Mouse (Mus musculus) midbrain, embryonic 16.5 days (tissue): ENCODE results near the gene Ddx55. TPM values are rescaled to one million over a fixed set of nuclear protein-coding genes. Genes with fewer than 3 reads are reported as not detected.

Experiments
- ATAC-seq: fragments of 200-750 bp; cut with Nextera tagmentation; 2 replicates; pipeline ENCODE4 v1.8.0; 2017; ENCODE audit warnings: moderate TSS enrichment
- H3K27ac ChIP-seq: fragments of 300-500 bp; sonication (generic); 2 replicates; pipeline ENCODE4 v1.5.1; 2014; ENCODE audit warnings: mild to moderate bottlenecking, low read length, mixed read lengths
- H3K27me3 ChIP-seq: fragments of 300-500 bp; sonication (generic); 2 replicates; pipeline ENCODE4 v1.6.1; 2014; ENCODE audit warnings: low read depth, low read length, mixed read lengths; ENCODE audit not compliant: control insufficient read depth, insufficient read depth
- H3K36me3 ChIP-seq: fragments of 300-500 bp; sonication (generic); 2 replicates; pipeline ENCODE4 v1.6.1; 2014; ENCODE audit warnings: mild to moderate bottlenecking, low read length, moderate library complexity, mixed read lengths; ENCODE audit not compliant: control insufficient read depth, insufficient read depth
- H3K4me1 ChIP-seq: fragments of 300-500 bp; sonication (generic); 2 replicates; pipeline ENCODE4 v1.6.1; 2014; ENCODE audit warnings: mild to moderate bottlenecking, low read length, mixed read lengths; ENCODE audit not compliant: control insufficient read depth, insufficient read depth
- H3K4me2 ChIP-seq: fragments of 300-500 bp; sonication (generic); 2 replicates; pipeline ENCODE4 v1.6.1; 2014; ENCODE audit warnings: mild to moderate bottlenecking, low read length, mixed read lengths
- H3K4me3 ChIP-seq: fragments of 300-500 bp; sonication (generic); 2 replicates; pipeline ENCODE4 v1.5.1; 2014; ENCODE audit warnings: low read depth, mild to moderate bottlenecking, low read length, moderate library complexity, mixed read lengths
- H3K9ac ChIP-seq: fragments of 300-500 bp; sonication (generic); 2 replicates; pipeline ENCODE4 v1.6.1; 2014; ENCODE audit warnings: low read depth, low read length, mixed read lengths
- H3K9me3 ChIP-seq: fragments of 300-500 bp; sonication (generic); replicated peaks from 2 replicates; pipeline ENCODE4 v1.6.1; 2014; ENCODE audit warnings: mild to moderate bottlenecking, low read length, mixed read lengths; ENCODE audit not compliant: control insufficient read depth, poor library complexity, severe bottlenecking
- WGBS: fragments of 180-500 bp; shearing (Covaris S2); extraction: QIAGEN DNeasy Blood & Tissue Kit; methylation state at CpG from one replicate; pipeline ENCODE4 v1.1.7; 2014; 5-methylcytosine and 5-hydroxymethylcytosine counted together
- polyA plus RNA-seq: library from polyadenylated mRNA; unstranded; fragments of >200 nt; fragmentation: Nextera tagmentation; extraction: Ambion mirVana; gene quantifications from 2 replicates; pipeline ENCODE4 v1.2.1, GENCODE M21; 2015

The Ddx55 gene
- polyA plus RNA-seq, 1 experiment from 2014 or later, result 25.7 TPM

DNA sequence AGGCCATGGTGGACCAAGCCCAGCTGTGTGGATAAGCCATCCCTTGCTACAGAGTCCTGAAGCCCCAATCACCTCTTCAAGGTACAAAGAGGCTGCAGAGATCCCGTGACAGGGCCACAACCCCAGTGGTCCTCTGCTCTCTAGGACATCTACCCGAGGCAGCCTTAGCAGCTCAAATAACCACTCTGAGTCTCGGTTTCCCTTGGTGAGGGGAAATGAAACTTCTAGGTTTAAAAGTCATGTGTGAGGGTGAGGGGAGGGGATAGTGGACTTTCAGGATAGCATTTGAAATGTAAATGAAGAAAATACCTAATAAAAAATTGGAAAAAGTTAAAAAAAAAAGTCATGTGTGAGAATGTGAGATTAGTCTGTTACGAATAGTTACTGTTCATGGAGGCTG lies 31.1 kb upstream of the Ddx55 start:
- no peak for ATAC-seq
- H3K27me3 ChIP-seq, result no peaks in the 10 kb centered on the region
- WGBS, result 93% methylated on average over 4 of the region's 4 CpGs

DNA sequence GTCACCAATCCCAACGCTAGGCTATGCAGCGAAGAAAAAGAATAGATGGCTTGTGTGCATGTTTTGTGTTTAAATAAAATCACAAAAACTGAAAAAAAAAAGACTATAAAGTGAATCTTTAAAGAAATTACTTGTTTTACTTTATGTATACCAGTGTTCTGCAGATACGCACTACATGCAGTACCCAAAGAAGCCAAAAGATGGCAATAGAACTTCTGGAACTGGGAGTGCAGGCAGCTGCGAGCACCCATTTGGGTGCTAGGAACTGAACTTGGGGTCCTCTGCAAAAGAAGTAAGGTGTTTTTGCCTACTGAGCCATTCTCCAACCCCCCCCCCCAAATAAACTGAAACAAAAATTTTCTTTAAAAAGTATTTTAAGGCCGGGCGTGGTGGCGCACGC lies 29.6 kb upstream of the Ddx55 start:
- 94% methylated on average over 8 of the region's 8 CpGs for WGBS
- H3K9ac ChIP-seq, result no peak overlapping the region
- H3K9me3 ChIP-seq, result no peaks in the 10 kb centered on the region

More for the DNA sequence above, 31.1 kb upstream of the Ddx55 start:
- no peaks in the 10 kb centered on the region for H3K9me3 ChIP-seq
- no peak overlapping the region for H3K9ac ChIP-seq
- no peaks in the 10 kb centered on the region for H3K4me1 ChIP-seq
- peaks cover 4% of the 10 kb centered on the region; the same call in 1 of the 2 replicates for H3K36me3 ChIP-seq
- no peak overlapping the region for H3K4me3 ChIP-seq
- no peak overlapping the region for H3K27ac ChIP-seq
- H3K4me2 ChIP-seq, result no peak overlapping the region

DNA sequence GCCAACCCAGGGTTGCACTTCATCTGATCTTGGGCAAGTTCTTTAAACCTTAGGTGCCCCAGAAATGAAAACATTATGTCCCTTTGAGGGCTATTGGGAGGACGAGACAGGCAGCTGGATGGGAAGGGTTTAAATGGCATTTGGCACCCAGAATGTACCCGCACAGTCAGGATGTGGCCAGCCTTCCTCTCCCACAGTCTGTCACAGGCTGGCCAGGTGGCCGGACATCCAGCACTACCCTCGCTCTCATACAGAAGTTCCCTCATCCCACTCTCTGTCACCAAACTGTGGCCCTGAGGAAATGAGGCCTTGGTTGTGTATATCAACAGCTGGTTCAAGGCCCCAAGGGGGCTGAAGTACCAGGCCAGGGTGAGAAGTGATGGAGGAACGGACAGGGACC lies 27.7 kb upstream of the Ddx55 start:
- H3K27ac ChIP-seq, result no peak overlapping the region
- peaks cover 10% of the 10 kb centered on the region for H3K4me1 ChIP-seq
- H3K4me3 ChIP-seq, result no peak overlapping the region
- peaks cover 4% of the 10 kb centered on the region; the same call in 1 of the 2 replicates for H3K36me3 ChIP-seq
- ATAC-seq, result no peak
- 94% methylated on average over 5 of the region's 5 CpGs for WGBS
- H3K27me3 ChIP-seq, result no peaks in the 10 kb centered on the region
- H3K9me3 ChIP-seq, result no peaks in the 10 kb centered on the region
- H3K4me2 ChIP-seq, result no peak overlapping the region
- no peak overlapping the region for H3K9ac ChIP-seq

More for the DNA sequence above, 29.6 kb upstream of the Ddx55 start:
- Histone ChIP-seq H3K27me3 (no peaks in the 10 kb centered on the region), H3K27ac (no peak overlapping the region), H3K4me1 (no peaks in the 10 kb centered on the region), H3K36me3 (peaks cover 4% of the 10 kb centered on the region; the same call in 1 of the 2 replicates), H3K4me3 (no peak overlapping the region), H3K4me2 (no peak overlapping the region)
- no peak for ATAC-seq

DNA sequence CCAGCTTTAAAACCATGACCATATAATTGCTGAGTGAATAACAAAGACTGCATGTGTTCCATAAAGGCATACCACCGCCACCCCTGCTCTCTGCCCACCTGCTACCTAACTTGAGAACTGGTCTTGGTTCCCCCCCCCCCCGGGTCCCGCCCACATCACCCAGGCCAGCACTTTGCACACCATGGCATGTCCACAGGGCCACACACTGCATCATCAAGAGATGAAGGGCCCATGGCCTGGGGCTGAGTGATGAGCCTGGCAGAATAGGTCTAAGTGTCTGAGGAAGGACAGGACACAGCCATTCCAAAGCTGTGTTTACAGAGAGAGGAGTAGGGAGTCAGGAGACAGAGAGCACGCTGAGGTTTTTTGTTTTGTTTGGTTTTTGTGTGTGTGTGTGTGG lies 24.3 kb upstream of the Ddx55 start:
- Histone ChIP-seq H3K27me3 (no peaks in the 10 kb centered on the region), H3K4me3 (no peak overlapping the region), H3K36me3 (no peaks in the 10 kb centered on the region; the same call in 1 of the 2 replicates), H3K4me2 (peak overlapping the region; percentile 87), H3K9me3 (no peaks in the 10 kb centered on the region), H3K9ac (no peak overlapping the region; the same call in 1 of the 2 replicates), H3K27ac (no peak overlapping the region), H3K4me1 (peaks cover 20% of the 10 kb centered on the region)
- ATAC-seq, result no peak
- 75% methylated on average over 4 of the region's 4 CpGs for WGBS

DNA sequence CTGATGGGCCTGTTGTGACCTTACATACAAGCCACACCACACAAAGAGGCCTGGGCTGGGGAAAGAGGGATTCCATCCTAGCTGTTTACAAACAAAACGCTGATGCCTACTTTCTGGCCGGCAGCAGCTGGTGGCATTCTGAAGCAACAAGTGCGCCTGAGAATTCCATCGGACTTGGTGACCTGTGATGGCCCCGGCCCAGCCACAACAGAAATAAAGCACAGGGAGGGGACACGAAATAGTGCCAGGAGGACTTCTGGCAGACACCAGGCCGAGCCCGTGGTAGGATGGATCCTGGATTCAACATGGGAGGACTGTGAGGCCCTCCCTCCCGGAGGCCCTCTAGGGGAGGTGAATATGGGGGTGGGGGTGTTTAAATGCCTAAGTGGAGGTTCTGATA lies 23.9 kb upstream of the Ddx55 start:
- WGBS, result 41% methylated on average over 9 of the region's 9 CpGs
- Histone ChIP-seq H3K27ac (peak overlapping the region; percentile 56; the same call in 1 of the 2 replicates), H3K9me3 (no peaks in the 10 kb centered on the region), H3K4me3 (no peak overlapping the region), H3K4me1 (peaks cover 20% of the 10 kb centered on the region), H3K27me3 (no peaks in the 10 kb centered on the region), H3K9ac (peak overlapping the region; percentile 47; the same call in 1 of the 2 replicates), H3K36me3 (no peaks in the 10 kb centered on the region; the same call in 1 of the 2 replicates), H3K4me2 (peak overlapping the region; percentile 87)
- ATAC-seq, result no peak

DNA sequence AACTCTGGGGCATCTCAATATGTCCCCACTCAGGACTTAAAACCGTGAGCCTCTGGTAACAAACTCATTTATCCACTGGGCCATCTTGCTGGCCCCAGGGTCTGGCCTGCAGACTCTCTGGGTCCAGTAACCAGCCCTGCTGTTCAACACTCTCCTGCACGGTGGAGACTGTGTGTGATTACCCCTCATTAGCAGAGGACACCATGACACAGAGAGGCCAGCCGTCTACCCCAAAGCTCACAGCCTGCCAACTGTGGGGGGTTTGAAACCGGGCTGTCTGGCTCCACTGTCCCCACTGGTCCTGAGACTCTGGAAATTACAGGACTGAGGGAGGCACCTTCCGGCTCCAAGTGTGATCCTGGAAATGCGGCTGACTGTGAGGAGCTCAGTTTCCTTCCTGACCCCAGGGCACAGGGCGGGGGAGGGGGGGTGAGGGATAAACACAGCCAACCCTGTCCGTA lies 23.4 kb upstream of the Ddx55 start:
- Histone ChIP-seq H3K9ac (no peak overlapping the region), H3K4me1 (peaks cover 20% of the 10 kb centered on the region), H3K27ac (no peak overlapping the region), H3K4me3 (no peak overlapping the region), H3K36me3 (no peaks in the 10 kb centered on the region; the same call in 1 of the 2 replicates), H3K27me3 (no peaks in the 10 kb centered on the region), H3K9me3 (no peaks in the 10 kb centered on the region), H3K4me2 (peak overlapping the region; percentile 87)
- WGBS, result 42% methylated on average over 8 of the region's 8 CpGs
- no peak for ATAC-seq

DNA sequence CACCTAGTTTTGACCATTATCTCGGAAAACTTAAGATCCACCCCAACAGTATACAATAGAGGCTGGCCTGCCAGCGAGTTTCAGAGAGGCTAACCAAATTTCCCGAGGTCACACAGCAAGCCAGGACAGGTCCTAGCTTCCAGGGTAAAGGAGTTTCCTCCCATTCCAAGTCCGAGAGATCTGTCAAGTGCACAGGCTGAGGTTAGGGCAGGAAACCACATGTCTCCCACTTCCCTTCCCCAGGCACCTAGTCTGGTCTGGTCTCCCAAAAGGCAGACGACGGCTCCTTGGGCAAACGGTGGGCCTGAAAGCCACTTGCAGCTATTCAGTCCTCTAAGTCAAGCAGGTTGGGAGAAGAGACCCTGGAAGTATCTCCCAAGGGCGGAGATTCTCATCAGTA lies 23.0 kb upstream of the Ddx55 start:
- no peak overlapping the region for H3K27ac ChIP-seq
- ATAC-seq, result no peak
- no peaks in the 10 kb centered on the region for H3K27me3 ChIP-seq
- WGBS, result 71% methylated on average over 8 of the region's 8 CpGs
- no peaks in the 10 kb centered on the region for H3K9me3 ChIP-seq
- H3K36me3 ChIP-seq, result no peaks in the 10 kb centered on the region; the same call in 1 of the 2 replicates
- 0 out of 2 replicates have a peak overlapping the region, but pooled peaks have one; percentile 27 for H3K9ac ChIP-seq
- peak overlapping the region; percentile 82 for H3K4me3 ChIP-seq
- peaks cover 20% of the 10 kb centered on the region for H3K4me1 ChIP-seq
- H3K4me2 ChIP-seq, result peak overlapping the region; percentile 87

DNA sequence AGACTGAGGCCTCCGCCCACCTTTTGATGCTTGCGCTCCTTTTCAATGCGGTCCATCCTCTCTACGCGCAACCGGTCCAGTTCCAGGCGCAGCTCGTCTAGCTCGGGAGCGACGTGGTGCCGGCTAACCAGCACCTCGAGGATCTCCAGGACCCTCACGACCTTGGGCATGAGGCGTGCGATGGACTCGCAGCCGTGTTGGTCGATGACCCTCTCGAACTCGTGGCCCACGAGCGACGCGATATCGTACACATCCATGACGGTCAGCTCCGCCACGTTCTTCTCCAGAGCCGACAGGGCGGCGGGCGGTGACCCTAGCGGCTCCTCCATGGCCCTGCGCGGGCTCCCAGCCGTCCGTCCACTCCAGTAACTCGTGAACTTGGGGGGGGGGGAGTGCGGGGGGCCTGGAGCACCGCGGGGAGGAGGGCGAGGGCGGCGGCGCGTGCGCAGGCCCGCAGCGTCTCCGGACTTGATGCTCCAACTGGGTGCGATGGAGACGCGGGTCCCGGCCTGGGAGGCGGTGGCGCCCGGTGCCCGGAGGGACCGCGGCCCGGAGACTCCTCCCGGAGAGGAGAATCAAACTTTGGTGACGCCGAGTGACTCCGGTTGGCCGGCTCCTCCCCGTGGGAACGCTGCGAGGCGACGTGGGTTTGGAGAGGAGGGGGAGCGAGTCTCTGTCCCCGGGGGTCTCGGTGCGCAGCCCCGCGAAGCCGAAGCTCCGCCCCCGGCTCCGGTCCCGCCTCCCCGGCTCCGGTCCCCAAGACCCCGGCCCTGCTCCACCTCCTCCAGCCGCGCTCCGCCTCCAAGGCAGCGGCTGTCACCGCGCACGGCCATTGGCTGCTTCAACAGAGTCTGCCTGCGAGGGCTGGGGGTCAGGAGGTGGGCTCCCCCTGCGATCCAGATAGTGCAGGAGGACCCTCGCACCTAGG lies 21.7 kb upstream of the Ddx55 start, which contains the start of gene Rilpl1:
Gene Rilpl1, minus strand, starts transcription at position 737 of the 928 bp plus-strand sequence.
- Histone ChIP-seq H3K27me3 (no peaks in the 10 kb centered on the region), H3K27ac (peak within 1 kb of the TSS; percentile 79), H3K9me3 (no peaks in the 10 kb centered on the region), H3K9ac (peak within 1 kb of the TSS; percentile 84), H3K36me3 (no peaks in the 10 kb centered on the region; the same call in 1 of the 2 replicates), H3K4me1 (peaks cover 20% of the 10 kb centered on the region), H3K4me2 (peak within 1 kb of the TSS; percentile 87), H3K4me3 (peak within 1 kb of the TSS; percentile 82)
- WGBS, result under 1% methylated on average over 84 of the region's 96 CpGs
- peak; percentile 94 for ATAC-seq

DNA sequence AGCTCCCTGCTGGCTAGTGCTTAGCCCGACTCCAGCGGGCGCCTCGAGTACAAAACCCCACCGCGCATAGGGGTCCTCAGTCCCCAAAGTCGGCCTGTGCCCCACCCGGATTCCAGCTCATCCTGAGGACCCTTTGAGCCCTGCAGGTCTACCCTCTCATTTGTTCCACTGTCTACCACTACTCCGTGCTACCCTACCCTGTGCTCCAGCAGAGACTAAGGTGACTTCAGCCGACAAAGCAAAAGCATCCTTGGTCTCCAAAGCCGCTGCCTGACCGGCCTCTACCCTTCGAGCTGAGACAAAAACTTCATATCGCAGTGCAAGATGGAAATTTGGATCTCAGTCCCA lies 21.1 kb upstream of the Ddx55 start:
- ATAC-seq, result peak; percentile 61; the same call in 1 of the 2 replicates

More for the DNA sequence above, 21.1 kb upstream of the Ddx55 start:
- Histone ChIP-seq H3K4me1 (peaks cover 20% of the 10 kb centered on the region), H3K36me3 (no peaks in the 10 kb centered on the region), H3K4me2 (peak overlapping the region; percentile 87), H3K27ac (peak overlapping the region; percentile 79), H3K9ac (peak overlapping the region; percentile 84), H3K4me3 (peak overlapping the region; percentile 82), H3K9me3 (no peaks in the 10 kb centered on the region), H3K27me3 (no peaks in the 10 kb centered on the region)
- 9% methylated on average over 14 of the region's 14 CpGs for WGBS
